Mouse (Mus musculus): ENCODE data around the gene Parvb. TPM values are rescaled to one million over a fixed set of nuclear protein-coding genes. Genes with fewer than 3 reads are reported as not detected.

Parvb gene
- polyA plus RNA-seq, 1 experiment from 2014 or later, result 2.8 TPM

GRCm38 (mm10) chr15:84224779-84225178 is 7.1 kb upstream of the Parvb start:
- 53% methylated on average over 10 of the region's 10 CpGs for WGBS
- ATAC-seq, result no peak

GRCm38 (mm10) chr15:84226918-84227317 is 4.9 kb upstream of the Parvb start:
- H3K9me3 ChIP-seq (ENCODE audit: control insufficient read depth), result no peaks in the 10 kb centered on the region
- H3K36me3 ChIP-seq (ENCODE audit: control insufficient read depth, insufficient read depth), result no peaks in the 10 kb centered on the region
- no peak overlapping the region for H3K4me2 ChIP-seq (replicated peaks; ENCODE audit: low read depth)
- TF ChIP-seq CTCF (IDR thresholded peaks at IDR 0.05; ENCODE audit: low read depth), result no peak
- no peaks in the 10 kb centered on the region for H3K4me1 ChIP-seq (replicated peaks; ENCODE audit: control insufficient read depth, insufficient read depth, low read length)
- H3K27ac ChIP-seq (ENCODE audit: low read depth, low read length), result no peak overlapping the region
- 76% methylated on average over 15 of the region's 15 CpGs for WGBS
- ATAC-seq, result no peak
- H3K9ac ChIP-seq (ENCODE audit: low read depth, low read length), result no peak overlapping the region
- no peak overlapping the region for H3K4me3 ChIP-seq (ENCODE audit: low read depth, low read length)
- peaks cover 8% of the 10 kb centered on the region for H3K27me3 ChIP-seq (replicated peaks; ENCODE audit: control insufficient read depth, insufficient read depth, low read length)

More at GRCm38 (mm10) chr15:84224779-84225178, 7.1 kb upstream of the Parvb start:
- no peak overlapping the region for H3K4me2 ChIP-seq (replicated peaks; ENCODE audit: low read depth)
- no peak overlapping the region for H3K9ac ChIP-seq (ENCODE audit: low read depth, low read length)
- no peak for TF ChIP-seq CTCF (IDR thresholded peaks at IDR 0.05; ENCODE audit: low read depth)
- H3K36me3 ChIP-seq (ENCODE audit: control insufficient read depth, insufficient read depth), result no peaks in the 10 kb centered on the region
- H3K4me1 ChIP-seq (replicated peaks; ENCODE audit: control insufficient read depth, insufficient read depth, low read length), result no peaks in the 10 kb centered on the region
- no peak overlapping the region for H3K27ac ChIP-seq (ENCODE audit: low read depth, low read length)
- H3K9me3 ChIP-seq (ENCODE audit: control insufficient read depth), result no peaks in the 10 kb centered on the region
- H3K4me3 ChIP-seq (ENCODE audit: low read depth, low read length), result no peak overlapping the region
- H3K27me3 ChIP-seq (replicated peaks; ENCODE audit: control insufficient read depth, insufficient read depth, low read length), result no peaks in the 10 kb centered on the region

GRCm38 (mm10) chr15:84230661-84231060 is 1.2 kb upstream of the Parvb start:
- Histone ChIP-seq H3K27ac (ENCODE audit: low read depth, low read length) (no peak overlapping the region), H3K9ac (ENCODE audit: low read depth, low read length) (no peak overlapping the region), H3K4me3 (ENCODE audit: low read depth, low read length) (no peak overlapping the region), H3K27me3 (replicated peaks; ENCODE audit: control insufficient read depth, insufficient read depth, low read length) (peaks cover 13% of the 10 kb centered on the region), H3K36me3 (ENCODE audit: control insufficient read depth, insufficient read depth) (no peaks in the 10 kb centered on the region), H3K4me1 (replicated peaks; ENCODE audit: control insufficient read depth, insufficient read depth, low read length) (no peaks in the 10 kb centered on the region), H3K4me2 (replicated peaks; ENCODE audit: low read depth) (peak overlapping the region; percentile 78; the same call in 1 of the 2 replicates), H3K9me3 (ENCODE audit: control insufficient read depth) (no peaks in the 10 kb centered on the region)
- WGBS, result 15% methylated on average over 5 of the region's 5 CpGs
- no peak for ATAC-seq
- no peak for TF ChIP-seq CTCF (IDR thresholded peaks at IDR 0.05; ENCODE audit: low read depth)

GRCm38 (mm10) chr15:84231113-84231712 is 630 bp upstream of the Parvb start:
- no peak for TF ChIP-seq CTCF (IDR thresholded peaks at IDR 0.05; ENCODE audit: low read depth)
- WGBS, result 10% methylated on average over 16 of the region's 16 CpGs
- no peak for ATAC-seq

GRCm38 (mm10) chr15:84232609-84233008 is 766 bp downstream of the Parvb start:
- Histone ChIP-seq H3K4me3 (ENCODE audit: low read depth, low read length) (peak overlapping the region; percentile 49), H3K27me3 (replicated peaks; ENCODE audit: control insufficient read depth, insufficient read depth, low read length) (peaks cover 13% of the 10 kb centered on the region), H3K4me1 (replicated peaks; ENCODE audit: control insufficient read depth, insufficient read depth, low read length) (no peaks in the 10 kb centered on the region), H3K36me3 (ENCODE audit: control insufficient read depth, insufficient read depth) (no peaks in the 10 kb centered on the region), H3K27ac (ENCODE audit: low read depth, low read length) (no peak overlapping the region), H3K9ac (ENCODE audit: low read depth, low read length) (no peak overlapping the region), H3K4me2 (replicated peaks; ENCODE audit: low read depth) (peak overlapping the region; percentile 78), H3K9me3 (ENCODE audit: control insufficient read depth) (no peaks in the 10 kb centered on the region)
- no peak for ATAC-seq
- WGBS, result 41% methylated on average over 8 of the region's 8 CpGs
- TF ChIP-seq CTCF (IDR thresholded peaks at IDR 0.05; ENCODE audit: low read depth), result no peak

More at GRCm38 (mm10) chr15:84231113-84231712, 630 bp upstream of the Parvb start:
- H3K36me3 ChIP-seq (ENCODE audit: control insufficient read depth, insufficient read depth), result no peaks in the 10 kb centered on the region
- peak overlapping the region; percentile 78 for H3K4me2 ChIP-seq (replicated peaks; ENCODE audit: low read depth)
- no peak overlapping the region for H3K9ac ChIP-seq (ENCODE audit: low read depth, low read length)
- no peaks in the 10 kb centered on the region for H3K9me3 ChIP-seq (ENCODE audit: control insufficient read depth)
- H3K27ac ChIP-seq (ENCODE audit: low read depth, low read length), result no peak overlapping the region
- H3K4me3 ChIP-seq (ENCODE audit: low read depth, low read length), result peak overlapping the region; percentile 49
- no peaks in the 10 kb centered on the region for H3K4me1 ChIP-seq (replicated peaks; ENCODE audit: control insufficient read depth, insufficient read depth, low read length)
- peaks cover 13% of the 10 kb centered on the region for H3K27me3 ChIP-seq (replicated peaks; ENCODE audit: control insufficient read depth, insufficient read depth, low read length)

GRCm38 (mm10) chr15:84234794-84235581 is 3.1 kb downstream of the Parvb start:
- H3K4me2 ChIP-seq (replicated peaks; ENCODE audit: low read depth), result no peak overlapping the region
- ATAC-seq, result no peak
- 86% methylated on average over 7 of the region's 7 CpGs for WGBS
- H3K9ac ChIP-seq (ENCODE audit: low read depth, low read length), result no peak overlapping the region
- no peaks in the 10 kb centered on the region for H3K36me3 ChIP-seq (ENCODE audit: control insufficient read depth, insufficient read depth)
- H3K4me3 ChIP-seq (ENCODE audit: low read depth, low read length), result no peak overlapping the region
- peaks cover 17% of the 10 kb centered on the region for H3K27me3 ChIP-seq (replicated peaks; ENCODE audit: control insufficient read depth, insufficient read depth, low read length)
- no peaks in the 10 kb centered on the region for H3K4me1 ChIP-seq (replicated peaks; ENCODE audit: control insufficient read depth, insufficient read depth, low read length)
- 0 out of 2 replicates have a peak overlapping the region, but pooled peaks have one; percentile 50 for H3K27ac ChIP-seq (ENCODE audit: low read depth, low read length)
- no peaks in the 10 kb centered on the region for H3K9me3 ChIP-seq (ENCODE audit: control insufficient read depth)
- TF ChIP-seq CTCF (IDR thresholded peaks at IDR 0.05; ENCODE audit: low read depth), result peak; percentile 37

All from intestine, postnatal 0 days (tissue).